In genomic region chr3:100796571-100796970, GRCm38 (mm10) we compare ENCODE assay signal across 30 mouse cellular contexts. TPM values are rescaled to one million over a fixed set of nuclear protein-coding genes. Genes with fewer than 3 reads are reported as not detected.
DNase-seq lines count a peak whose midpoint lies in the region; ATAC-seq and TF ChIP-seq lines count a peak whose summit lies in the region.
"Had no signal": no experiment of that assay in that cellular context is flagged by ENCODE, and none has a peak within 500 bp of the region (broad histone marks: within the 10 kb centered on the region; RNA-seq: fewer than 3 reads in every experiment).

No protein-coding gene starts in this region.

- no peaks in the 10 kb centered on the region for H3K9me3 ChIP-seq in midbrain, embryonic 11.5 days (ENCODE audit: control insufficient read depth, low read length)
- no peaks in the 10 kb centered on the region for H3K9me3 ChIP-seq in midbrain, postnatal 0 days (ENCODE audit: low read length)
- H3K9me3 ChIP-seq: embryonic facial prominence, embryonic 12.5 days; liver, embryonic 12.5 days; midbrain, embryonic 12.5 days; neural tube, embryonic 13.5 days had no signal

- no peak overlapping the region for H3K4me2 ChIP-seq in midbrain, embryonic 11.5 days
- H3K4me2 ChIP-seq in midbrain, postnatal 0 days (ENCODE audit: low read depth, low read length, poor library complexity, severe bottlenecking), result no peak overlapping the region
- H3K4me2 ChIP-seq: embryonic facial prominence, embryonic 12.5 days; liver, embryonic 12.5 days; midbrain, embryonic 12.5 days; neural tube, embryonic 13.5 days had no signal

- no peak for TF ChIP-seq CTCF in midbrain, postnatal 0 days (IDR thresholded peaks at IDR 0.05)

- no peak overlapping the region for H3K4me3 ChIP-seq in midbrain, embryonic 11.5 days (ENCODE audit: low read depth, low read length)
- H3K4me3 ChIP-seq in midbrain, postnatal 0 days (ENCODE audit: low read depth, low read length), result no peak overlapping the region
- H3K4me3 ChIP-seq: embryonic facial prominence, embryonic 12.5 days; layer of hippocampus, adult 2 months; liver, embryonic 12.5 days; midbrain, embryonic 12.5 days; neural tube, embryonic 13.5 days had no signal

- no peaks in the 10 kb centered on the region for H3K36me3 ChIP-seq in midbrain, embryonic 11.5 days (ENCODE audit: control insufficient read depth, insufficient read depth, low read length)
- no peaks in the 10 kb centered on the region for H3K36me3 ChIP-seq in midbrain, postnatal 0 days (ENCODE audit: insufficient read depth, low read length)
- H3K36me3 ChIP-seq: embryonic facial prominence, embryonic 12.5 days; liver, embryonic 12.5 days; midbrain, embryonic 12.5 days; neural tube, embryonic 13.5 days had no signal

- H3K27ac ChIP-seq in midbrain, embryonic 11.5 days (ENCODE audit: low read depth, low read length), result no peak overlapping the region
- H3K27ac ChIP-seq in midbrain, postnatal 0 days (ENCODE audit: low read depth, low read length), result no peak overlapping the region
- H3K27ac ChIP-seq: embryonic facial prominence, embryonic 12.5 days; layer of hippocampus, adult 2 months; liver, embryonic 12.5 days; midbrain, embryonic 12.5 days; neural tube, embryonic 13.5 days had no signal

- no peaks in the 10 kb centered on the region for H3K27me3 ChIP-seq in midbrain, embryonic 11.5 days (ENCODE audit: control insufficient read depth, insufficient read depth, low read length)
- no peaks in the 10 kb centered on the region for H3K27me3 ChIP-seq in midbrain, postnatal 0 days (ENCODE audit: insufficient read depth, low read length)
- H3K27me3 ChIP-seq: CH12.LX; embryonic facial prominence, embryonic 12.5 days; liver, embryonic 12.5 days; midbrain, embryonic 12.5 days; neural tube, embryonic 13.5 days had no signal

- 85% methylated on average over 4 of the region's 4 CpGs for WGBS in midbrain, embryonic 11.5 days
- 42% methylated on average over 4 of the region's 4 CpGs for WGBS in midbrain, postnatal 0 days

- DNase-seq in heart, adult 11 months, result peak; percentile 52
- DNase-seq in heart, postnatal 14 days, result no peak
- peak; percentile 59 for DNase-seq in midbrain, embryonic 11.5 days (ENCODE audit: low spot score, missing footprints)
- no peak for DNase-seq in midbrain, postnatal 0 days (ENCODE audit: low spot score)
- DNase-seq in brain, adult 2 months (ENCODE audit: low read depth, low spot score), result peak; percentile 14
- peak; percentile 50 for DNase-seq in testis, postnatal 10 days (ENCODE audit: low spot score)
- no peak for DNase-seq in yolk sac, embryonic 10.5 days (ENCODE audit: low spot score)
- DNase-seq: adrenal gland, adult 2 months; adrenal gland, postnatal 36 days; cerebellum, adult 8-10 months; cerebellum, postnatal 36 days; forebrain, postnatal 0 days; gastrocnemius, postnatal 10 days; kidney, adult 9 months; kidney, postnatal 25 days; layer of hippocampus, postnatal 36 days; left cerebral cortex, postnatal 4 days; liver, postnatal 0 days; lung, postnatal 36 days; right cerebral cortex, adult 18-20 months; spleen, adult 18-20 months had no signal

- H3K9ac ChIP-seq in midbrain, embryonic 11.5 days (ENCODE audit: low read length), result no peak overlapping the region
- no peak overlapping the region for H3K9ac ChIP-seq in midbrain, postnatal 0 days (replicated peaks; ENCODE audit: low read length, poor library complexity, severe bottlenecking)
- H3K9ac ChIP-seq: embryonic facial prominence, embryonic 12.5 days; forebrain, postnatal 0 days; liver, embryonic 12.5 days; liver, postnatal 0 days; midbrain, embryonic 12.5 days; neural tube, embryonic 13.5 days had no signal

- intact Hi-C loops in heart, postnatal 14 days (cut with DNase I), result no loop called here

- no peaks in the 10 kb centered on the region for H3K4me1 ChIP-seq in midbrain, embryonic 11.5 days (ENCODE audit: control insufficient read depth, insufficient read depth, low read length)
- H3K4me1 ChIP-seq in midbrain, postnatal 0 days (ENCODE audit: insufficient read depth, low read length), result no peaks in the 10 kb centered on the region
- H3K4me1 ChIP-seq: embryonic facial prominence, embryonic 12.5 days; liver, embryonic 12.5 days; midbrain, embryonic 12.5 days; neural tube, embryonic 13.5 days had no signal

- ATAC-seq in midbrain, embryonic 11.5 days (ENCODE audit: low FRiP score), result no peak
- no peak for ATAC-seq in midbrain, postnatal 0 days (ENCODE audit: low FRiP score)
- ATAC-seq: activated CD4-positive, CD25-positive, alpha-beta regulatory T cell, adult 4 months; forebrain, postnatal 0 days; hindbrain, embryonic 16.5 days; liver, embryonic 12.5 days; liver, postnatal 0 days had no signal

RNA-seq across cellular contexts. Expression of gene Vtcn1, which starts 28.7 kb away (rescaled TPM):
- under 1 TPM; 0.37 to 0.50 TPM for total RNA-seq in heart, postnatal 14 days (2021)
- not detected in 2 replicates for polyA plus RNA-seq in midbrain, embryonic 11.5 days (2014; fragmentation: Nextera tagmentation; extraction: Ambion mirVana)
- total RNA-seq in midbrain, postnatal 0 days (2014; rRNA removed), result not detected in 2 replicates
- not detected in 2 replicates for polyA plus RNA-seq in midbrain, postnatal 0 days (2015; fragmentation: Nextera tagmentation; extraction: Ambion mirVana)
- total RNA-seq: forebrain, postnatal 0 days; layer of hippocampus, adult 2 months; layer of hippocampus, postnatal 36 days; left cerebral cortex, postnatal 4 days; megakaryocyte, adult 5-6 weeks had no signal
- polyA plus RNA-seq: activated CD4-positive, CD25-positive, alpha-beta regulatory T cell, adult 4 months; adrenal gland, adult 2 months; embryonic facial prominence, embryonic 12.5 days; forebrain, postnatal 0 days; hindbrain, embryonic 16.5 days; liver, embryonic 12.5 days; neural tube, embryonic 13.5 days had no signal

Comparison
In these comparisons a context has a peak if more than half of its experiments do, and no peak if none do; other contexts are left out.
1. DNase-seq: peak in heart, adult 11 months (single experiment), midbrain, embryonic 11.5 days (single experiment), brain, adult 2 months (single experiment) and testis, postnatal 10 days (single experiment); none in heart, postnatal 14 days (0 of 2), midbrain, postnatal 0 days (single experiment) and yolk sac, embryonic 10.5 days (single experiment).